Mouse (Mus musculus) liver, embryonic 15.5 days (tissue): ENCODE data around the gene Znhit6. TPM values are rescaled to one million over a fixed set of nuclear protein-coding genes. Genes with fewer than 3 reads are reported as not detected.

Experiments used
- ATAC-seq: fragments of 200-750 bp; cut with Nextera tagmentation; 2 replicates; pipeline ENCODE4 v1.8.0; 2017; ENCODE audit warnings: moderate number of reproducible peaks, mild to moderate bottlenecking, moderate library complexity; ENCODE audit not compliant: insufficient read depth
- H3K27ac ChIP-seq: fragments of 300-500 bp; sonication (generic); replicated peaks from 2 replicates; pipeline ENCODE4 v1.5.1; 2015; ENCODE audit warnings: mild to moderate bottlenecking, inconsistent platforms
- H3K27me3 ChIP-seq: fragments of 300-500 bp; sonication (generic); 2 replicates; pipeline ENCODE4 v1.6.1; 2015; ENCODE audit warnings: mild to moderate bottlenecking, inconsistent platforms
- H3K36me3 ChIP-seq: fragments of 300-500 bp; sonication (generic); replicated peaks from 2 replicates; pipeline ENCODE4 v1.6.1; 2015; ENCODE audit warnings: moderate library complexity, mild to moderate bottlenecking, inconsistent platforms
- H3K4me1 ChIP-seq: fragments of 300-500 bp; sonication (generic); replicated peaks from 2 replicates; pipeline ENCODE4 v1.6.1; 2015; ENCODE audit warnings: inconsistent platforms
- H3K4me2 ChIP-seq: fragments of 300-500 bp; sonication (generic); 2 replicates; pipeline ENCODE4 v1.6.1; 2015; ENCODE audit warnings: moderate library complexity, mild to moderate bottlenecking, inconsistent platforms
- H3K4me3 ChIP-seq: fragments of 300-500 bp; sonication (generic); replicated peaks from 2 replicates; pipeline ENCODE4 v1.5.1; 2015; ENCODE audit warnings: mild to moderate bottlenecking, inconsistent platforms
- H3K9ac ChIP-seq: fragments of 300-500 bp; sonication (generic); 2 replicates; pipeline ENCODE4 v1.6.1; 2015; ENCODE audit warnings: moderate library complexity, mild to moderate bottlenecking, inconsistent platforms
- H3K9me3 ChIP-seq: fragments of 300-500 bp; sonication (generic); replicated peaks from 2 replicates; pipeline ENCODE4 v1.6.1; 2016; ENCODE audit warnings: inconsistent platforms
- WGBS: fragments of 180-500 bp; shearing (Covaris S2); methylation state at CpG from one replicate; pipeline ENCODE4 v1.1.7; 2015; ENCODE audit warnings: mixed read lengths; ENCODE audit not compliant: insufficient replicate concordance; 5-methylcytosine and 5-hydroxymethylcytosine counted together
- polyA plus RNA-seq: library from polyadenylated mRNA; unstranded; fragments of >200 nt; fragmentation: Nextera tagmentation; extraction: Ambion mirVana; gene quantifications from 2 replicates; pipeline ENCODE4 v1.2.1, GENCODE M21; 2015

Znhit6 gene
- polyA plus RNA-seq, 1 experiment from 2014 or later: 10.1 TPM

DNA sequence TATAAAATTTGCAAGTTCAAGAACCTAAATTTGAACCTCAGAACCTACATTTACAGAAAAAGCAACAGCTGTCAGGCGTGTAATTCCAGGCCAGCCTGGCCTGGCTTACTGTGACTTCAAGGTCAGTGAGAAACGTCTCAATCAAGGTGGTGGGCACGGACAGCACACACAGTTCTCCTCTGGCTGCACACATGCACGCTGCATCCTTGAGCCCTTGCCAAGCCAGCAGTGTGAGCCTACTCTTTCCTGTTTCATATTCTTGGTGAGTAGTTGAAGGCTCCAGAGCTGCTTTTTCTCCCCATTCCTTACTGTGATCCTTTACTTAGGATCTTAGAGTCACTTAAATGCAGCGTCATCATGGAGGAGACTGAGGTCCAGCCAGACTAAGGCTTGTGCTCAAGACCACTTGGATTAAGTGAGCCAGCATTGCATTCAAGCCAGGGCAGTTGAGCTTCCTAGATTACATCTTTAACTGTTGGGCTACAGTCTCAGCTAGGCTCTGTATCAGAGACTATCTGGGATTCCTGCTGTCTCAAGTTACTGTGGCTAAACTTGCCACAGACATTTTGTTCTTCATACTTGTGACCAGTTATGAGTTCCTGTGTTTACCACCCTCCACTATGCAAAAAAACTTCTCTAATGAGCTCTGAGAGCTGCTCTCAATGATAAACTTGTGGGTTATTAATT, 29.6 kb downstream of the Znhit6 start:
- ATAC-seq: no peak
- Histone ChIP-seq H3K9ac (no peak overlapping the region), H3K9me3 (no peaks in the 10 kb centered on the region), H3K27me3 (no peaks in the 10 kb centered on the region), H3K4me2 (no peak overlapping the region), H3K4me3 (no peak overlapping the region), H3K27ac (no peak overlapping the region), H3K4me1 (0 out of 2 replicates have a peak, but pooled peaks cover 9% of the 10 kb centered on the region), H3K36me3 (peaks cover 22% of the 10 kb centered on the region; the same call in 1 of the 2 replicates)
- 72% methylated on average over 5 of the region's 5 CpGs for WGBS

DNA sequence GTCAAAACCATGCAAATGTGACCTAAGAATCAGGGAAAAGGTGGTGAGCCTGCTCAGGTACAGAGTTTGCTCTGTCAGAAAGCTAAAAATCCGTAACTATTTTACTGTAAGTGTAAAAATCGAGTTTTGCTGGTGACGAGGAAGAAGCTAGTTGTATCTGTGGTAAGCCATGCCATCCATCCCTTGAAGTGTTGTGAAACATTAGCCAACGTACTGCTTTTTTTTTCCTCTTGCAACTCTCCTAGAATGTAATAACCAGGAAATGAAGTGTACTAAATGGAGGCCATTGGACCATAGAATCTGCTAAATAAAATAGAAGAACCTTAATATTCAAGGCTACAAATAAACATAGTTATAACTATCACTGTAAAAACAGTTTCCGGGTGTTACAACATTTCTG, 32.3 kb downstream of the Znhit6 start:
- Histone ChIP-seq H3K9ac (no peak overlapping the region), H3K9me3 (no peaks in the 10 kb centered on the region), H3K27ac (no peak overlapping the region), H3K4me3 (no peak overlapping the region), H3K36me3 (peaks cover 21% of the 10 kb centered on the region; the same call in 1 of the 2 replicates), H3K4me1 (no peaks in the 10 kb centered on the region), H3K27me3 (no peaks in the 10 kb centered on the region), H3K4me2 (no peak overlapping the region)
- 62% methylated on average over 5 of the region's 5 CpGs for WGBS
- no peak for ATAC-seq

DNA sequence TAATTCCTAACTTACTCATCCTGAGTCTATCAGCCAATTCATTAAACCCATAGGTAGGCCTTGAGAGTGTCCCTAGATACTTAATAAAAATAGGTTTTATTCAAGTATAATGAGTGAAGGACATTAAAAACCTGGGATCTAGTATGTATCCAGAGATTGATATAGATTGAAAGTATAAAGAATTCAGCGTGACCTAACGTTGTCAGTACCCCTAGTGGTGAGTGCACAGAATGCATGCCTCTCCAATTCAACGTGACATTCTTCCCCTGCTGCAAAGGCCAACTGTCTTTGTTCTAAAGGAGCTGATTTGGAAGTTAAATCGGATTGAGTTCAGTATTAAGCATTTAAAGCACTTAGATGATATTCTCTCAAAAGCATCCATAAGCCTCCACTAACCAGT, 36.7 kb downstream of the Znhit6 start:
- H3K27me3 ChIP-seq: no peaks in the 10 kb centered on the region
- 18% methylated on average over 4 of the region's 4 CpGs for WGBS

DNA sequence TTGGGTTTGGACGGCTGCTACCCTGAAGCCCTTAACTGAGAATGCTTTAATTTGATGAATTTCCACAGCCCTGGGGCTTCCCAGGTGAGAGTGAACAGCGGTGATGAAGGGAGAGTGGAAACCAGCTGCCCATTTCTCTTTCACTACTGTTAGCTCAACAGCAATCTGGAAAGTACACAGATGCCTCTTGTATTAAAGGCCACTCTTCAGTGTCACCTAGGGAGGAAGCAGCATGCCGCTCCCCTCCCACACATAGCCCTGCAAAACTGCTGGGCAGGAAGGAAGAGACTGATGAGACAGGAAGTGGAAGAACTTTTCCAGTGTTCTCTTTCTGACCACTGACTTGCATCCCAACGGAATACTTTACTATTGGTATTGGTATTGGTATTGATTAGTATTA, 37.2 kb downstream of the Znhit6 start:
- no peak for ATAC-seq
- H3K9me3 ChIP-seq: no peaks in the 10 kb centered on the region
- WGBS: 61% methylated on average over 4 of the region's 4 CpGs
- H3K4me2 ChIP-seq: no peak overlapping the region
- no peak overlapping the region for H3K27ac ChIP-seq
- H3K9ac ChIP-seq: no peak overlapping the region
- H3K27me3 ChIP-seq: no peaks in the 10 kb centered on the region
- H3K36me3 ChIP-seq: no peaks in the 10 kb centered on the region
- H3K4me1 ChIP-seq: peaks cover 4% of the 10 kb centered on the region; the same call in 1 of the 2 replicates
- H3K4me3 ChIP-seq: no peak overlapping the region

More for the DNA sequence above, 36.7 kb downstream of the Znhit6 start:
- no peak overlapping the region for H3K9ac ChIP-seq
- no peak overlapping the region for H3K27ac ChIP-seq
- no peak overlapping the region for H3K4me3 ChIP-seq
- no peak for ATAC-seq
- no peak overlapping the region for H3K4me2 ChIP-seq
- no peaks in the 10 kb centered on the region for H3K36me3 ChIP-seq
- H3K4me1 ChIP-seq: peaks cover 4% of the 10 kb centered on the region; the same call in 1 of the 2 replicates
- H3K9me3 ChIP-seq: no peaks in the 10 kb centered on the region

DNA sequence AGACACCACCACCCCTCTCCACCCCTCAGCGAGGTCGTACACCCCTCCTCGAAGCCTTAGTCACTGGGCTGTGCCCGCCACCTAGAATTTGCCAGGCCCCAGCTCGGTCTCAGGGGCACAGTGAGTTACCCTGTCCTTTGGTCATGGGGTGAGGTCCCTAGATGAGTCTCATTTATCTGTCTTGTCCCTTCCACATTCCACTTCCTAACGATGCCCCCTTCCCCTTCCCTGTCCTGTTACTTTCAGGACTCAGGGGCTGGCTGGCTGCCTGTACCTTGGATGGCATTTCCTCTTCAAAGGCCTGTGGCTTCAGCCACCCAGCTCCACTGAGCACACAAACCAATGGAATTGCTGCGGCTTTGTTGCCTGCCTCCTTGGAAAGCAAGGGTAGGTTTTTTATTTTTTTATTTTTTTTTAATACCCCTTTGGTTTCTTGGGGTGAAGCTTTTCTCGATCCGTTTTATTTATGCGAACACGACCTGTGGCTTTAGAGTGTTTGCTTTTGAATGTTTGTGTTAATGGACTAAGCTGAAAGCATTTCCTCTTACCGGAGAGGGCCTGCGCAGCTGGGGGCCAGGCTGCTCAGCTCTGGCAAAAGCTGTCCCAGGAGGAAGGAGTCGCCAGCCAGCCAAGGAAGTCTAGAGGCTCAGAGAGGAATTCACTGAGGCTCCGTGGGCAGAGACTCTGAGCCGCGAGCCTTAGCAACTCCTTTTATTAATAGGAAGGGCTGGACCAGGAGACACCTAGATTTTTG, 38.5 kb downstream of the Znhit6 start:
- H3K9ac ChIP-seq: no peak overlapping the region
- no peak for ATAC-seq
- no peak overlapping the region for H3K4me3 ChIP-seq
- 19% methylated on average over 17 of the region's 17 CpGs for WGBS
- no peaks in the 10 kb centered on the region for H3K36me3 ChIP-seq
- H3K27me3 ChIP-seq: no peaks in the 10 kb centered on the region
- no peaks in the 10 kb centered on the region for H3K9me3 ChIP-seq
- H3K4me1 ChIP-seq: peaks cover 4% of the 10 kb centered on the region; the same call in 1 of the 2 replicates
- H3K27ac ChIP-seq: no peak overlapping the region
- no peak overlapping the region for H3K4me2 ChIP-seq

DNA sequence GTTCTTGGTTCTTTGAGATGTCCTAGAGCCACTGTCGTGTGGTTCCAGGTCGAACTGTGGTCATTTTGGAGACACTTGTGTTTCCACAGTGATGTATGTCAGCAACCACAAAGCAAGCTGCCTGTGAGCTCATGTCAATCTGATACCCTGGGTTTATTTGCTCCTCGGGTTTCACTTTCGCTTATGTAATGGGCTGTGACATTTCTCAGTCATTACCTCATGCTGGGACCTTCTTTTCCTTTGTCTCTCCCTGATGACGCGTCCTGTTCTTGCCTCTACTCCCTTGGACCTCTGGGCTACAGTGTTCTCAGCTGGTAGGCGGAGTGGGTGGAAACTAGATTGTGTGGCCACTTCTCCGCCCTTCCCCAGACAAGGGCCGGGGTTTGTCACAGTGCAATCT, 42.3 kb downstream of the Znhit6 start:
- H3K4me1 ChIP-seq: peaks cover 4% of the 10 kb centered on the region; the same call in 1 of the 2 replicates
- H3K27me3 ChIP-seq: no peaks in the 10 kb centered on the region
- WGBS: 37% methylated on average over 9 of the region's 9 CpGs
- H3K9ac ChIP-seq: no peak overlapping the region
- no peak overlapping the region for H3K4me3 ChIP-seq
- H3K36me3 ChIP-seq: no peaks in the 10 kb centered on the region
- no peak overlapping the region for H3K4me2 ChIP-seq
- no peak overlapping the region for H3K27ac ChIP-seq
- H3K9me3 ChIP-seq: no peaks in the 10 kb centered on the region
- ATAC-seq: no peak

DNA sequence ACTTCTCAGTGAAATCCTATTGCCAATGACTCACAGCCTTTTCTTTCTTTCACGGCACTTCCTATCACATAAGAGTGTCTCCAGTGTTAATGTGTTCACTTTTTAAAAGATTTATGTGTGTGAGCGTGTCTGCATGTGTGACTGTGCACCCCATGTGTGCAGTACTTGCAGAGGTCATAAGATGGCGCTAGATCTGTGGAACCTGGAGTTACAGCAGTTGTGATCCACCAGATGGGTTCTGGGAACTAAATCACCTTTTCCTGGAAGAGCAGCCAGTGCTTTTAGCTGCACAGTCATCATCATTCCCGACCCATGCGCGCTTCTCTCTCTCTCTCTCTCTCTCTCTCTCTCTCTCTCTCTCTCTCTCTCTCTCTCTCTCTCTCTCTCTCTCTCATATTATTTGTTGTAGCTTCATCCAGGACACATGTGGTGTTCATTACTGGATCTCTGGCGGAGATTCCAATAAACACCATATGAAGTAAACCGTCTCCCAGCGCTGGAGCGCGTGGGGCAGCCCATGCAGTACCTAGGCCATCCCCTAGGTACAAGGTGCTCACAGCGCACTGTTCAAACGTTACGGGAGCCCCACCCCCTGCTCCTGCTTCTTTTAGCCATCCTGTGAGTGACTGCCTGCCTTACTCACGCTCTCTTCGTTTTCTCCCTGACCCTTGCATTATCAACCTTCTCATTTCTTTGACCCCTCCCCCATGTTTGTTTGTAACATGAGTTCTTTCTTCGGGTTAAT, 43.8 kb downstream of the Znhit6 start:
- H3K27ac ChIP-seq: no peak overlapping the region
- H3K27me3 ChIP-seq: no peaks in the 10 kb centered on the region
- no peak overlapping the region for H3K9ac ChIP-seq
- no peaks in the 10 kb centered on the region for H3K4me1 ChIP-seq
- ATAC-seq: no peak
- no peaks in the 10 kb centered on the region for H3K9me3 ChIP-seq
- no peak overlapping the region for H3K4me2 ChIP-seq
- H3K36me3 ChIP-seq: no peaks in the 10 kb centered on the region
- no peak overlapping the region for H3K4me3 ChIP-seq
- 77% methylated on average over 17 of the region's 17 CpGs for WGBS

DNA sequence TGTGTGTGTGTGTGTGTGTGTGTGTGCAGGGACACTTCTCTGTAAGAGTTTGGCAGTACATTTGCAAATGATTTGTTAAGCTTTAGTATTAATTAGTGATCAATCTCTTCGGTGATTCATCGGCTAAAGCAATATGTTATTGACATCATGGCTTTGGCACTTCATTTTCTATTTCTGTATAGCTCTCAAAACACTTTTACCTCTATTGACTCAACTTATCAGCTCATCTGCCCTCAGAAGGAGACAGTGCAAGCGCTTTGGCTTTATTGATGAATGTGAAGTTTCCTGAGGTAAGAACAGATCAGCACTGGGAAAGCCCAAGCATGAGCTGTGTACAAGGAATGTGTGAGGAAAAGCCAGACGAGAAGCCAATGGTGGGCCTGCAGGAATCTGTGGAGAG, 45.2 kb downstream of the Znhit6 start:
- Histone ChIP-seq H3K36me3 (no peaks in the 10 kb centered on the region), H3K4me3 (no peak overlapping the region), H3K9me3 (no peaks in the 10 kb centered on the region), H3K27ac (no peak overlapping the region), H3K9ac (no peak overlapping the region), H3K4me1 (no peaks in the 10 kb centered on the region), H3K4me2 (no peak overlapping the region), H3K27me3 (no peaks in the 10 kb centered on the region)
- WGBS: 57% methylated on average over 4 of the region's 4 CpGs
- ATAC-seq: no peak

DNA sequence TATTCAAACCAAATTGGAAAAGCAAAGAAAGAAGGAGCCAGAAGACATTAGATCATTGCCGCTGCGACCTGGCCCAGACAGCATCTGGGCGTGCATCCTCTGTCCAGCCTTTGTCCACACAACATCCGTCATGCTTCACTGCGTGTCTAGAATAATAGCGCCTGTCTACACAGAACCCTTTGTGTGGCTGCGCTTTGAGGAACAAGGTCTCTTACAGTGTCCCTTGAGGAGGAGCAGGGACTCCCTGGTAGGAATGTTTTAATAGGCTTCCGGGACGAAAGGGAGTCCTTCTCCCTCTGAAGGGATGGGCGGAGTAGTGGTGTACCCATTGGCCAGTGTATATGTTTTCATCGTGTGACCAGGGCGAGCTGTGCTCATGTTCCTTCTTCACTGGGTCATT, 47.0 kb downstream of the Znhit6 start:
- ATAC-seq: no peak
- WGBS: 66% methylated on average over 12 of the region's 12 CpGs

DNA sequence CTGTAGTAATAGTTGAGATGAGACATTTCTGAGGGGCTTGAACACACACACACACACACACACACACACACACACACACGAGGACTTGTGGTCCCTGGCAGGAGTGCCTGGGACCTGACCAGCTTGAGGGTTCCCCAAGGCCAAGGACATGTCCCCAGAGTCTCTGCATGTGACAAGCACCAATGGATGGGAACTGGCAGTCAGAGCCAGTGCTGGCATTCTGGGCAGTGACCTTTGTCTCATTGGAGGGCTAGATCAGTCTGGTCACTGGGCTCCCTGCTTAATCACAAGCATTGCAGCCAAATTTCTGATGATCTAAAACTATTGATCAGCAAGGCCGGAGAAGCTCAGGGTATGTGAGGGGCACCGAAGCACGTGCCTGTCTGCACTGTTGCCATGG, 48.8 kb downstream of the Znhit6 start:
- no peaks in the 10 kb centered on the region for H3K27me3 ChIP-seq
- no peak for ATAC-seq
- 61% methylated on average over 4 of the region's 4 CpGs for WGBS
- no peak overlapping the region for H3K27ac ChIP-seq
- no peak overlapping the region for H3K4me3 ChIP-seq
- no peak overlapping the region for H3K9ac ChIP-seq
- no peaks in the 10 kb centered on the region for H3K36me3 ChIP-seq
- H3K4me1 ChIP-seq: no peaks in the 10 kb centered on the region
- no peaks in the 10 kb centered on the region for H3K9me3 ChIP-seq
- H3K4me2 ChIP-seq: no peak overlapping the region

More for the DNA sequence above, 47.0 kb downstream of the Znhit6 start:
- no peak overlapping the region for H3K4me2 ChIP-seq
- H3K27me3 ChIP-seq: no peaks in the 10 kb centered on the region
- H3K4me1 ChIP-seq: no peaks in the 10 kb centered on the region
- no peak overlapping the region for H3K27ac ChIP-seq
- H3K36me3 ChIP-seq: no peaks in the 10 kb centered on the region
- H3K9ac ChIP-seq: no peak overlapping the region
- H3K4me3 ChIP-seq: no peak overlapping the region
- no peaks in the 10 kb centered on the region for H3K9me3 ChIP-seq

DNA sequence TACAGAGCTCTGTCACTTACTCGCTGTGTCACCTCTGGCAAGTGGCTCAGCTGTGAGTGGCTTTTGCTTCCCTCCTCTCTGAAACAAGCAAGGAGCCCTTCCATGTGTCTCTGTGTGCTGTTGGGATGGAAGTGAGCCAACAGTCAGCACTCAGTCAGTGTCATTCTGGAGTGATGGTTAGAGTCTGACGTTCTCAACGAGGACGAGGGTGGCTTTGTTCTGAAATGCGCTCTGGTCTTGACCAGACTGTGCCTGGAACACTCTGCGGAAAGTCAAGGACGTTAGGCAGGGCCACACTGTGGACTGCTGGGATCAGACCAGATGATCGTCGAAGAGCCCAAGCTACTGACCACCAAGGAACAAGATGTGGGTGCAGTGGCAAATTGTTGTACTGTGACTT, 49.5 kb downstream of the Znhit6 start:
- H3K4me3 ChIP-seq: no peak overlapping the region
- 67% methylated on average over 9 of the region's 9 CpGs for WGBS
- no peaks in the 10 kb centered on the region for H3K9me3 ChIP-seq
- no peak overlapping the region for H3K27ac ChIP-seq
- H3K4me1 ChIP-seq: no peaks in the 10 kb centered on the region
- no peaks in the 10 kb centered on the region for H3K27me3 ChIP-seq
- H3K4me2 ChIP-seq: no peak overlapping the region
- H3K36me3 ChIP-seq: no peaks in the 10 kb centered on the region
- H3K9ac ChIP-seq: no peak overlapping the region
- ATAC-seq: no peak
